Mouse (Mus musculus) MEL (cell line): ENCODE data around the gene Cdadc1. TPM values are rescaled to one million over a fixed set of nuclear protein-coding genes. Genes with fewer than 3 reads are reported as not detected.
A peak's percentile ranks its signal among the peaks of the same experiment; 100 is the strongest.

ENCODE experiments used
- DNase-seq: peaks from one replicate; pipeline ENCODE4 v3.0.0; 2011; ENCODE audit warnings: low read depth, low spot score
- H3K27ac ChIP-seq: 2 replicates; pipeline ENCODE4 v1.5.1; 2012; ENCODE audit warnings: low read depth, mild to moderate bottlenecking, control low read depth, low read length, moderate library complexity; ENCODE audit not compliant: control insufficient read depth
- H3K27me3 ChIP-seq, 2 experiments: fragments of 150-350 bp in 1 of 2; sonication (generic) in 1 of 2; 2 replicates each; pipeline ENCODE4 v1.6.1; 2012; ENCODE audit warnings: low read length in 2 of 2, mild to moderate bottlenecking in 2 of 2, improper control_type of control experiment in 1 of 2, moderate library complexity in 1 of 2; ENCODE audit not compliant: insufficient read depth in 2 of 2, control insufficient read depth in 1 of 2
- H3K36me3 ChIP-seq, 2 experiments: 2 replicates each; pipeline ENCODE4 v1.6.1; 2012 to 2014; ENCODE audit warnings: low read length in 2 of 2, improper control_type of control experiment in 1 of 2, inconsistent platforms in 1 of 2, mild to moderate bottlenecking in 1 of 2; ENCODE audit not compliant: insufficient read depth in 2 of 2, control insufficient read depth in 1 of 2
- H3K4me1 ChIP-seq, 2 experiments: fragments of 150-350 bp in 1 of 2; sonication (generic) in 1 of 2; 2 replicates each; pipeline ENCODE4 v1.6.1; 2012; ENCODE audit warnings: low read length in 2 of 2, improper control_type of control experiment in 1 of 2, mild to moderate bottlenecking in 1 of 2; ENCODE audit not compliant: insufficient read depth in 2 of 2, control insufficient read depth in 1 of 2
- H3K4me3 ChIP-seq, 2 experiments: fragments of 150-350 bp in 1 of 2; sonication (generic) in 1 of 2; 2 replicates each; pipeline ENCODE4 v1.5.1; 2012; ENCODE audit warnings: low read depth in 2 of 2, low read length in 2 of 2, mild to moderate bottlenecking in 2 of 2, moderate library complexity in 2 of 2, control low read depth in 1 of 2, improper control_type of control experiment in 1 of 2; ENCODE audit not compliant: control insufficient read depth in 1 of 2, insufficient read depth in 1 of 2
- H3K79me2 ChIP-seq: 2 replicates; pipeline ENCODE4 v1.6.1; 2012; ENCODE audit warnings: mild to moderate bottlenecking, low read length, moderate library complexity; ENCODE audit not compliant: control insufficient read depth, poor library complexity, insufficient read depth
- H3K9ac ChIP-seq: 2 replicates; pipeline ENCODE4 v1.6.1; 2012; ENCODE audit warnings: low read depth, mild to moderate bottlenecking, control low read depth, low read length, moderate library complexity; ENCODE audit not compliant: control insufficient read depth, poor library complexity, severe bottlenecking
- H3K9me3 ChIP-seq: fragments of 150-350 bp; sonication (generic); replicated peaks from 2 replicates; pipeline ENCODE4 v1.6.1; 2012; ENCODE audit warnings: mild to moderate bottlenecking, low read length, improper control_type of control experiment, moderate library complexity; ENCODE audit not compliant: insufficient read depth
- CHD1 ChIP-seq: IDR thresholded peaks from 2 replicates; pipeline ENCODE4 v1.6.1; 2012; ENCODE audit warnings: low read depth, mild to moderate bottlenecking, inconsistent platforms, low read length, improper control_type of control experiment
- CHD2 ChIP-seq: IDR thresholded peaks from 2 replicates; pipeline ENCODE4 v1.6.1; 2011; ENCODE audit warnings: low read length, improper control_type of control experiment
- CTCF ChIP-seq, 3 experiments: IDR thresholded peaks in 2 of 3; conservative IDR thresholded peaks in 1 of 3; 2 replicates each; pipeline ENCODE4 v1.5.1; 2011 to 2012; ENCODE audit warnings: low read length in 3 of 3, low read depth in 2 of 3, mild to moderate bottlenecking in 2 of 3, improper control_type of control experiment in 1 of 3, inconsistent platforms in 1 of 3, mixed read lengths in 1 of 3, moderate library complexity in 1 of 3; ENCODE audit not compliant: control insufficient read depth in 1 of 3, insufficient read depth in 1 of 3, poor library complexity in 1 of 3, severe bottlenecking in 1 of 3
- ELF1 ChIP-seq: IDR thresholded peaks from 2 replicates; pipeline ENCODE4 v1.6.1; 2014; ENCODE audit warnings: low read depth, mild to moderate bottlenecking, inconsistent platforms, low read length, improper control_type of control experiment, moderate library complexity
- EP300 ChIP-seq, 2 experiments: IDR thresholded peaks; 2 replicates each; pipeline ENCODE4 v1.6.1; 2011; ENCODE audit warnings: improper control_type of control experiment in 2 of 2, low read length in 2 of 2, low read depth in 1 of 2, mild to moderate bottlenecking in 1 of 2
- ETS1 ChIP-seq: IDR thresholded peaks from 2 replicates; pipeline ENCODE4 v1.6.1; 2012; ENCODE audit warnings: low read depth, mild to moderate bottlenecking, inconsistent platforms, low read length, improper control_type of control experiment, moderate library complexity
- GABPA ChIP-seq: IDR thresholded peaks from 2 replicates; pipeline ENCODE4 v1.6.1; 2012; ENCODE audit warnings: low read depth, mild to moderate bottlenecking, inconsistent platforms, low read length, improper control_type of control experiment, moderate library complexity
- GATA1 ChIP-seq: IDR thresholded peaks from 2 replicates; pipeline ENCODE4 v1.6.1; 2011; ENCODE audit warnings: low read depth, low read length, improper control_type of control experiment
- HCFC1 ChIP-seq: IDR thresholded peaks from 2 replicates; pipeline ENCODE4 v1.6.1; 2012; ENCODE audit warnings: low read depth, mild to moderate bottlenecking, inconsistent platforms, low read length, improper control_type of control experiment, moderate library complexity
- JUND ChIP-seq: IDR thresholded peaks from 2 replicates; pipeline ENCODE4 v1.6.1; 2011; ENCODE audit warnings: low read depth, mild to moderate bottlenecking, improper control_type of control experiment, low read length
- MAFK ChIP-seq: IDR thresholded peaks from 2 replicates; pipeline ENCODE4 v1.6.1; 2011; ENCODE audit warnings: low read depth, mild to moderate bottlenecking, low read length, improper control_type of control experiment, borderline replicate concordance
- MAX ChIP-seq: IDR thresholded peaks from 2 replicates; pipeline ENCODE4 v1.6.1; 2011; ENCODE audit warnings: low read length, improper control_type of control experiment
- MAZ ChIP-seq: IDR thresholded peaks from 2 replicates; pipeline ENCODE4 v1.6.1; 2012; ENCODE audit warnings: low read depth, mild to moderate bottlenecking, inconsistent platforms, low read length, improper control_type of control experiment
- MEF2A ChIP-seq: IDR thresholded peaks from 2 replicates; pipeline ENCODE4 v1.6.1; 2014; ENCODE audit warnings: low read depth, mild to moderate bottlenecking, inconsistent platforms, low read length, improper control_type of control experiment; ENCODE audit not compliant: poor library complexity, insufficient replicate concordance, severe bottlenecking; ENCODE audit errors: extremely low read depth
- MXI1 ChIP-seq: IDR thresholded peaks from 2 replicates; pipeline ENCODE4 v1.6.1; 2011; ENCODE audit warnings: mild to moderate bottlenecking, low read depth, low read length, improper control_type of control experiment
- MYC ChIP-seq: IDR thresholded peaks from 2 replicates; pipeline ENCODE4 v1.6.1; 2011; ENCODE audit warnings: low read depth, mild to moderate bottlenecking, low read length, improper control_type of control experiment, moderate library complexity
- NELFE ChIP-seq: IDR thresholded peaks from 2 replicates; pipeline ENCODE4 v1.6.1; 2011; ENCODE audit warnings: low read depth, low read length, improper control_type of control experiment
- NRF1 ChIP-seq: IDR thresholded peaks from 2 replicates; pipeline ENCODE4 v1.6.1; 2014; ENCODE audit warnings: low read depth, mild to moderate bottlenecking, inconsistent platforms, low read length, improper control_type of control experiment, moderate library complexity; ENCODE audit not compliant: poor library complexity, insufficient read depth, severe bottlenecking
- POLR2A ChIP-seq, 2 experiments: IDR thresholded peaks; 2 replicates each; pipeline ENCODE4 v1.6.1; 2011 to 2012; ENCODE audit warnings: low read length in 2 of 2, mild to moderate bottlenecking in 2 of 2, control low read depth in 1 of 2, improper control_type of control experiment in 1 of 2, low read depth in 1 of 2, moderate library complexity in 1 of 2; ENCODE audit not compliant: control insufficient read depth in 1 of 2, insufficient read depth in 1 of 2, poor library complexity in 1 of 2
- POLR2AphosphoS2 ChIP-seq: IDR thresholded peaks from 2 replicates; pipeline ENCODE4 v1.6.1; 2011; ENCODE audit warnings: low read length, improper control_type of control experiment
- POLR2AphosphoS5 ChIP-seq: IDR thresholded peaks from 2 replicates; pipeline ENCODE4 v1.6.1; 2012; ENCODE audit warnings: low read depth, borderline replicate concordance, mild to moderate bottlenecking, inconsistent platforms, low read length, moderate library complexity, mixed read lengths
- RAD21 ChIP-seq: IDR thresholded peaks from 2 replicates; pipeline ENCODE4 v1.6.1; 2011; ENCODE audit warnings: mild to moderate bottlenecking, low read depth, low read length, improper control_type of control experiment
- RCOR1 ChIP-seq: IDR thresholded peaks from 2 replicates; pipeline ENCODE4 v1.6.1; 2012; ENCODE audit warnings: low read depth, mild to moderate bottlenecking, inconsistent platforms, low read length, improper control_type of control experiment
- SIN3A ChIP-seq: IDR thresholded peaks from 2 replicates; pipeline ENCODE4 v1.6.1; 2012; ENCODE audit warnings: low read length, improper control_type of control experiment, inconsistent platforms
- TAL1 ChIP-seq: IDR thresholded peaks from 2 replicates; pipeline ENCODE4 v1.6.1; 2012; ENCODE audit warnings: mild to moderate bottlenecking, inconsistent platforms, low read length, moderate library complexity, mixed read lengths
- TBP ChIP-seq: IDR thresholded peaks from 2 replicates; pipeline ENCODE4 v1.8.0; 2011; ENCODE audit warnings: low read depth, low read length, improper control_type of control experiment
- TCF12 ChIP-seq: IDR thresholded peaks from 2 replicates; pipeline ENCODE4 v1.6.1; 2014; ENCODE audit warnings: low read depth, mild to moderate bottlenecking, inconsistent platforms, low read length, improper control_type of control experiment, moderate library complexity
- USF1 ChIP-seq: IDR thresholded peaks from 2 replicates; pipeline ENCODE4 v1.6.1; 2014; ENCODE audit warnings: low read depth, mild to moderate bottlenecking, inconsistent platforms, low read length, improper control_type of control experiment, moderate library complexity
- USF2 ChIP-seq, 2 experiments: IDR thresholded peaks; 2 replicates each; pipeline ENCODE4 v1.6.1; 2011 to 2012; ENCODE audit warnings: improper control_type of control experiment in 2 of 2, low read length in 2 of 2, borderline replicate concordance in 1 of 2, inconsistent platforms in 1 of 2, low read depth in 1 of 2, mild to moderate bottlenecking in 1 of 2; ENCODE audit not compliant: insufficient read depth in 1 of 2
- ZC3H11A ChIP-seq: IDR thresholded peaks from 2 replicates; pipeline ENCODE4 v1.6.1; 2012; ENCODE audit warnings: low read depth, mild to moderate bottlenecking, inconsistent platforms, low read length, improper control_type of control experiment
- ZKSCAN1 ChIP-seq: IDR thresholded peaks from 2 replicates; pipeline ENCODE4 v1.6.1; 2012; ENCODE audit warnings: low read depth, mild to moderate bottlenecking, inconsistent platforms, low read length, improper control_type of control experiment, moderate library complexity
- ZMIZ1 ChIP-seq: IDR thresholded peaks from 2 replicates; pipeline ENCODE4 v1.6.1; 2012; ENCODE audit warnings: low read depth, mild to moderate bottlenecking, inconsistent platforms, low read length, improper control_type of control experiment, moderate library complexity
- ZNF384 ChIP-seq: IDR thresholded peaks from 2 replicates; pipeline ENCODE4 v1.6.1; 2012; ENCODE audit warnings: low read depth, mild to moderate bottlenecking, inconsistent platforms, low read length, improper control_type of control experiment
- polyA plus RNA-seq, 2 experiments: library from polyadenylated mRNA; stranded (reverse) in 1 of 2; unstranded in 1 of 2; fragments of >175 nt in 1 of 2; fragments of >200 nt in 1 of 2; gene quantifications; 2 replicates each; pipeline versions ENCODE4 v1.2.1 to v1.2.4; 2012; ENCODE audit warnings: low replicate concordance in 2 of 2, low read depth in 1 of 2; ENCODE audit not compliant: insufficient read length in 2 of 2, insufficient read depth in 1 of 2, missing spikeins in 1 of 2
- total RNA-seq: library from RNA; depleted of rRNA; stranded (reverse); fragments of 300-350 nt; gene quantifications from 2 replicates; pipeline ENCODE4 v1.2.3, GENCODE M21; 2012; rRNA removed

Gene Cdadc1
- total RNA-seq = 13.0 and 16.4 TPM in 2 replicates
- 10 to 100 TPM in 1 of 2 experiments, not detected in 1; 23.8 TPM for polyA plus RNA-seq

GRCm38 (mm10) chr14:59597398-59598259 is at the start of gene Cdadc1:
Gene Cdadc1 (minus strand): TSS chr14:59597959.
- H3K27ac ChIP-seq = 0 out of 2 replicates have a peak within 1 kb of the TSS, but pooled peaks have one; percentile 26
- H3K9ac ChIP-seq = peak within 1 kb of the TSS; percentile 78
- peaks cover 8% of the 10 kb centered on the region; the same call in 1 of the 2 replicates for H3K79me2 ChIP-seq
- TF ChIP-seq ETS1 = peak; percentile 42; the same call in 1 of the 2 replicates
- peak; percentile 50; the same call in 1 of the 2 replicates for TF ChIP-seq TCF12
- TF ChIP-seq ZC3H11A = 0 out of 2 replicates have a peak, but pooled peaks have one; percentile 22
- TF ChIP-seq USF2 (IDR thresholded peaks at IDR 0.05; ENCODE audit: borderline replicate concordance in 1 of 2, insufficient read depth in 1 of 2, low read depth in 1 of 2, low read length in 2 of 2) = no peak
- peak in 1 of 3 experiments; percentile 4; a peak in 1 of 6 replicates for TF ChIP-seq CTCF (IDR thresholded peaks at IDR 0.05 in 2 of 3, conservative IDR thresholded peaks at IDR 0.05 in 1 of 3; ENCODE audit: control insufficient read depth in 1 of 3, insufficient read depth in 1 of 3, low read depth in 2 of 3, low read length in 3 of 3, poor library complexity in 1 of 3, severe bottlenecking in 1 of 3)
- TF ChIP-seq ZNF384 = no peak
- TF ChIP-seq POLR2A (IDR thresholded peaks at IDR 0.05; ENCODE audit: control insufficient read depth in 1 of 2, insufficient read depth in 1 of 2, low read depth in 1 of 2, low read length in 2 of 2, poor library complexity in 1 of 2) = peak; percentile 55 to 77; a peak in 3 of 4 replicates
- no peak for TF ChIP-seq GABPA
- peak; percentile 93 for TF ChIP-seq HCFC1
- no peak for TF ChIP-seq MYC
- TF ChIP-seq TBP = peak; percentile 35; the same call in 1 of the 2 replicates
- no peak for TF ChIP-seq USF1
- no peak for TF ChIP-seq TAL1
- TF ChIP-seq ZMIZ1 = peak; percentile 68
- TF ChIP-seq ZKSCAN1 = no peak
- TF ChIP-seq MAZ = peak; percentile 96
- no peak for TF ChIP-seq CHD2
- peak; percentile 96 for TF ChIP-seq SIN3A
- TF ChIP-seq RAD21 = no peak
- TF ChIP-seq EP300 (IDR thresholded peaks at IDR 0.05; ENCODE audit: low read depth in 1 of 2, low read length in 2 of 2) = peak in 1 of 2 experiments; percentile 26; a peak in 1 of 4 replicates
- peak; percentile 27; the same call in 1 of the 2 replicates for TF ChIP-seq NRF1
- no peak for TF ChIP-seq POLR2AphosphoS5
- no peak for TF ChIP-seq CHD1
- no peak for TF ChIP-seq MAFK
- TF ChIP-seq MEF2A = no peak
- TF ChIP-seq ELF1 = peak; percentile 85
- peak; percentile 71 for TF ChIP-seq NELFE
- TF ChIP-seq JUND = no peak
- peak; percentile 92 for TF ChIP-seq MXI1
- peak; percentile 62 for TF ChIP-seq MAX
- peak; percentile 44; the same call in 1 of the 2 replicates for TF ChIP-seq POLR2AphosphoS2
- TF ChIP-seq GATA1 = peak; percentile 46; the same call in 1 of the 2 replicates
- 0 out of 2 replicates have a peak, but pooled peaks have one; percentile 6 for TF ChIP-seq RCOR1
- H3K4me3 ChIP-seq = peak within 1 kb of the TSS; percentile 72 to 85
- H3K36me3 ChIP-seq = peaks cover 0 to 5% of the 10 kb centered on the region in 2 experiments; a peak in 2 of 4 replicates
- peak; percentile 92 for DNase-seq
- H3K9me3 ChIP-seq = no peaks in the 10 kb centered on the region
- peaks cover 0 to 3% of the 10 kb centered on the region in 2 experiments; a peak in 2 of 4 replicates for H3K4me1 ChIP-seq
- H3K27me3 ChIP-seq = peaks cover 0 to 3% of the 10 kb centered on the region in 2 experiments; a peak in 2 of 4 replicates
